Mouse (Mus musculus) hindbrain, postnatal 0 days (tissue): Measurements from ENCODE around the gene Rpusd3. TPM values are rescaled to one million over a fixed set of nuclear protein-coding genes. Genes with fewer than 3 reads are reported as not detected.

Experiments
- ATAC-seq: fragments of 200-750 bp; cut with Nextera tagmentation; 2 replicates; pipeline ENCODE4 v1.8.0; 2017; ENCODE audit warnings: mild to moderate bottlenecking, moderate TSS enrichment, moderate library complexity
- DNase-seq: peaks from one replicate; pipeline ENCODE4 v3.0.0-alpha.2; 2015; ENCODE audit warnings: low spot score
- H3K27ac ChIP-seq: fragments of 300-500 bp; sonication (generic); 2 replicates; pipeline ENCODE4 v1.5.1; 2014; ENCODE audit warnings: mild to moderate bottlenecking
- H3K27me3 ChIP-seq: fragments of 300-500 bp; sonication (generic); 2 replicates; pipeline ENCODE4 v1.6.1; 2014; ENCODE audit warnings: low read length, mixed read lengths; ENCODE audit not compliant: insufficient read depth
- H3K36me3 ChIP-seq: fragments of 300-500 bp; sonication (generic); 2 replicates; pipeline ENCODE4 v1.6.1; 2014; ENCODE audit warnings: low read length, mixed read lengths; ENCODE audit not compliant: insufficient read depth
- H3K4me1 ChIP-seq: fragments of 300-500 bp; sonication (generic); 2 replicates; pipeline ENCODE4 v1.6.1; 2014; ENCODE audit warnings: antibody characterized with exemption, low read length, mixed read lengths; ENCODE audit not compliant: insufficient read depth
- H3K4me2 ChIP-seq: fragments of 300-500 bp; sonication (generic); 2 replicates; pipeline ENCODE4 v1.6.1; 2014; ENCODE audit warnings: low read depth, mild to moderate bottlenecking, low read length, moderate library complexity, mixed read lengths
- H3K4me3 ChIP-seq: fragments of 300-500 bp; sonication (generic); 2 replicates; pipeline ENCODE4 v1.5.1; 2014; ENCODE audit warnings: low read length
- H3K9ac ChIP-seq: fragments of 300-500 bp; sonication (generic); replicated peaks from 2 replicates; pipeline ENCODE4 v1.6.1; 2014; ENCODE audit warnings: mild to moderate bottlenecking, low read length, moderate library complexity, mixed read lengths
- H3K9me3 ChIP-seq: fragments of 300-500 bp; sonication (generic); 2 replicates; pipeline ENCODE4 v1.6.1; 2016; ENCODE audit warnings: low read length, mixed read lengths
- CTCF ChIP-seq: IDR thresholded peaks from 2 replicates; pipeline ENCODE4 v1.5.1; 2016; ENCODE audit warnings: antibody characterized with exemption, control low read depth, low read depth
- WGBS: fragments of 180-500 bp; shearing (Covaris S2); extraction: QIAGEN DNeasy Blood & Tissue Kit; methylation state at CpG from one replicate; pipeline ENCODE4 v1.1.7; 2014; 5-methylcytosine and 5-hydroxymethylcytosine counted together
- polyA plus RNA-seq: library from polyadenylated mRNA; unstranded; fragments of >200 nt; fragmentation: Nextera tagmentation; extraction: Ambion mirVana; gene quantifications from 2 replicates; pipeline ENCODE4 v1.2.1, GENCODE M21; 2015
- total RNA-seq: library from RNA; depleted of rRNA; stranded (reverse); fragments of >200 nt; gene quantifications from 2 replicates; pipeline ENCODE4 v1.2.3, GENCODE M21; 2014

Gene Rpusd3
- total and polyA plus RNA-seq, 2 experiments from 2014 or later: 20.8 to 27.3 TPM

- Histone ChIP-seq H3K36me3 (no peaks in the 10 kb centered on the region; the same call in 1 of the 2 replicates), H3K27me3 (no peaks in the 10 kb centered on the region), H3K4me3 (no peak overlapping the region), H3K9me3 (no peaks in the 10 kb centered on the region), H3K27ac (no peak overlapping the region), H3K9ac (no peak overlapping the region), H3K4me2 (no peak overlapping the region), H3K4me1 (no peaks in the 10 kb centered on the region)
- no peak for TF ChIP-seq CTCF
- DNase-seq (no peak), ATAC-seq (peak; percentile 22; the same call in 1 of the 2 replicates)
- 76% methylated on average over 12 of the region's 12 CpGs for WGBS
These were observed 14.3 kb downstream of the Rpusd3 start for GRCm38 (mm10) chr6:113404649-113405448.

- H3K9me3 ChIP-seq: no peaks in the 10 kb centered on the region
- no peak for TF ChIP-seq CTCF
- WGBS: 88% methylated on average over 13 of the region's 13 CpGs
- H3K36me3 ChIP-seq: no peaks in the 10 kb centered on the region; the same call in 1 of the 2 replicates
- no peak for DNase-seq
- H3K9ac ChIP-seq: no peak overlapping the region
- H3K4me1 ChIP-seq: no peaks in the 10 kb centered on the region
- no peak overlapping the region for H3K27ac ChIP-seq
- H3K4me3 ChIP-seq: no peak overlapping the region
- no peak overlapping the region for H3K4me2 ChIP-seq
- no peak for ATAC-seq
- no peaks in the 10 kb centered on the region for H3K27me3 ChIP-seq
These were observed 17.0 kb downstream of the Rpusd3 start for GRCm38 (mm10) chr6:113402094-113402493.

- Histone ChIP-seq H3K9ac (no peak overlapping the region), H3K4me3 (no peak overlapping the region), H3K4me2 (no peak overlapping the region), H3K27ac (no peak overlapping the region), H3K36me3 (peaks cover 3% of the 10 kb centered on the region; the same call in 1 of the 2 replicates), H3K27me3 (no peaks in the 10 kb centered on the region), H3K4me1 (no peaks in the 10 kb centered on the region), H3K9me3 (0 out of 2 replicates have a peak, but pooled peaks cover 2% of the 10 kb centered on the region)
- 88% methylated on average over 10 of the region's 10 CpGs for WGBS
- no peak for ATAC-seq
- TF ChIP-seq CTCF: no peak
- no peak for DNase-seq
These were observed 22.7 kb downstream of the Rpusd3 start for GRCm38 (mm10) chr6:113396270-113397030.

GRCm38 (mm10) chr6:113395501-113395900 is 23.6 kb downstream of the Rpusd3 start:
- H3K4me2 ChIP-seq: no peak overlapping the region
- TF ChIP-seq CTCF: peak; percentile 17; the same call in 1 of the 2 replicates
- H3K9ac ChIP-seq: no peak overlapping the region
- H3K9me3 ChIP-seq: 0 out of 2 replicates have a peak, but pooled peaks cover 2% of the 10 kb centered on the region
- no peaks in the 10 kb centered on the region for H3K27me3 ChIP-seq
- H3K4me3 ChIP-seq: no peak overlapping the region
- peaks cover 3% of the 10 kb centered on the region; the same call in 1 of the 2 replicates for H3K36me3 ChIP-seq
- H3K27ac ChIP-seq: no peak overlapping the region
- DNase-seq (no peak), ATAC-seq (no peak)
- 94% methylated on average over 6 of the region's 6 CpGs for WGBS
- H3K4me1 ChIP-seq: no peaks in the 10 kb centered on the region

GRCm38 (mm10) chr6:113394811-113395210 is 24.3 kb downstream of the Rpusd3 start:
- H3K4me3 ChIP-seq: no peak overlapping the region

GRCm38 (mm10) chr6:113393951-113394350 is 25.2 kb downstream of the Rpusd3 start:
- no peak overlapping the region for H3K27ac ChIP-seq
- DNase-seq (no peak), ATAC-seq (no peak)
- H3K36me3 ChIP-seq: peaks cover 13% of the 10 kb centered on the region
- H3K9me3 ChIP-seq: 0 out of 2 replicates have a peak, but pooled peaks cover 2% of the 10 kb centered on the region
- H3K27me3 ChIP-seq: no peaks in the 10 kb centered on the region
- 86% methylated on average over 6 of the region's 6 CpGs for WGBS
- H3K4me3 ChIP-seq: no peak overlapping the region
- no peak overlapping the region for H3K4me2 ChIP-seq
- H3K9ac ChIP-seq: no peak overlapping the region
- no peak for TF ChIP-seq CTCF
- no peaks in the 10 kb centered on the region for H3K4me1 ChIP-seq

More at GRCm38 (mm10) chr6:113394811-113395210, 24.3 kb downstream of the Rpusd3 start:
- WGBS: 91% methylated on average over 11 of the region's 11 CpGs
- no peak overlapping the region for H3K9ac ChIP-seq
- no peak overlapping the region for H3K4me2 ChIP-seq
- ATAC-seq (no peak), DNase-seq (no peak)
- H3K9me3 ChIP-seq: 0 out of 2 replicates have a peak, but pooled peaks cover 2% of the 10 kb centered on the region
- no peaks in the 10 kb centered on the region for H3K4me1 ChIP-seq
- H3K36me3 ChIP-seq: peaks cover 5% of the 10 kb centered on the region
- no peaks in the 10 kb centered on the region for H3K27me3 ChIP-seq
- H3K27ac ChIP-seq: no peak overlapping the region
- no peak for TF ChIP-seq CTCF
